Mouse (Mus musculus): ENCODE measurements around the gene Cdadc1.

Gene Cdadc1

DNA sequence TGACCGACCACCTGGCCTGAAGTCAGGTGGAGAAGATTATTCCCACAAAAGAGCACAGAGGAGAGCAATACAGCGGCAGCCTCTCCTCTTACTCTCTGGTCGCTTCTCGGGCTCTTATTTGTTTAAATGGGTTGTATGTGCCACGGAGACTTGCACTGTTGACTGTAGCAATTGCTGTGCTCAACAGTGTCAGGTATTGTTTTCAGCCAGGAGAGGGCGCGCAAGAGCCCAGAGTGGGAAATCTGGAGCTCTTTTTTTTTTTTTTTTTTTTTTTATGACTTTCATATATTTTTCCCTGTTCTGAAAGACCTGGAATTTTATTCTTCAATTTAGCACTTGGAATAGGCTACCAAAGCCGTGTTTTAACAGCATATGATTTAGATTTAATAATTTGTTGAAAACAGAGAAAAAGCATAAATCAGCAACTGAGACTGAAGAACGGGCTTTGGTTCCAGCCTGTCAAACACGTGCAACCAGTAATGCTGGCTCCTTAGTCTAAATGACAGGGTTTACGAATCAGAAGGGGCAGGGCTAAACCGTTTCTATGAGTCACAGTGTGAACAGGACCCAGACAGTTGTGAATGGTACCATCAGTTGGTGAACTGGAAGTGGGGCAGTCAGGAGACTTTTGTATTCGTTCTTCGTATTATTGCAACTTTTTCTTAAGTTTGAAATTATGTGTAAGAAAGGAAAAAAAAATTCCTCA lies 15.3 kb upstream of the Cdadc1 start:
- DNase-seq (ENCODE audit: low spot score), result peak; percentile 63

DNA sequence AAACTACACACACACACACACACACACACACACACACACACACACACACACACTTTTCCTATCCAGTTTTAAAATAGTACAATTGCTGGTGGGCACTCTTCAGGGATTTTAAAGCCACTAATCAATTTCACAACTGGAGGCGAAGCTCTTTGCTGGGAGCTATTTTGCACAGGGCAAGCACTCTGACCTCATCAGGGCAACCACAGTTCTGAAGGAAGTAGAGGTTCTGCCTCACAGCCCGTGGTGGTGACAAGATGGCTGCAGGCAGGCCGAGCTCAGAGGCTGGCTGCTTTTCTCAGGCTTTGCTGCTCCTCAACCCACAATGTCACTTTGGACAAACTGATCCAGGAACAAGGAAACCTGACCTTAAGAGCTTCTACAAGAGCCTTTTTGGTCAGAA lies 9.3 kb upstream of the Cdadc1 start:
- DNase-seq (ENCODE audit: low spot score), result no peak

DNA sequence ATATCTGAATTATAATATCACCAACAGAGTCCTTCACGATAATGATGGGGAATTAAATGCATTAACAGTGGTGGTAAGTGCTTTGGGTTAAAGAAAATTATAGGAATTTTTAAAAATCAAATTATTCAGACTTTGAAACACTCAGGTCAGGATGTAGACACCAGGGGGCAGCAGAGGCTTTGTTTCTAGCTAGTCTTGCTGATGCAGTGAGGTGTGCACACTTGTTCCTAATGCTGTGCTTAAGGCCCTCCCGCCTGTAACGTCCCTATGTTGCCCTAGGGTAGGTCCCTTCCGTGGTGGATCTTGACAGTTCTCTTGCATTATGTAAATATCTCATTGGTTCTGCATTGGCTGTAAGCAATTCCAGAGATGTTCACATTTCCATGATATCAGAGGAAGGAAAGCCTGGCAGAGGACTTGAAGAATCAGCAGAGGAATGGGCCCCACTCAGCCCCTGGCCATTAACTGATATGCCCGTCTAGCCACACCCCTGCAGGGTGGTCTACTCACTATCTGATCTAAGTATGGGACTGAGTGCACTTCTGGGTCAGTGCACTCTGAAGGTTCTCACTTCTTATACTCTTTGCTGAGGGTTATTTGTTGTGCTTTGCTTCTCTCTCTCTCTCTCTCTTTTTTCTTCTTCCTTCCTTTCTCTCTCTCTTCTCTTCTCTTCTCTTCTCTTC lies 8.1 kb upstream of the Cdadc1 start:
- DNase-seq (ENCODE audit: low spot score), result peak; percentile 56

DNA sequence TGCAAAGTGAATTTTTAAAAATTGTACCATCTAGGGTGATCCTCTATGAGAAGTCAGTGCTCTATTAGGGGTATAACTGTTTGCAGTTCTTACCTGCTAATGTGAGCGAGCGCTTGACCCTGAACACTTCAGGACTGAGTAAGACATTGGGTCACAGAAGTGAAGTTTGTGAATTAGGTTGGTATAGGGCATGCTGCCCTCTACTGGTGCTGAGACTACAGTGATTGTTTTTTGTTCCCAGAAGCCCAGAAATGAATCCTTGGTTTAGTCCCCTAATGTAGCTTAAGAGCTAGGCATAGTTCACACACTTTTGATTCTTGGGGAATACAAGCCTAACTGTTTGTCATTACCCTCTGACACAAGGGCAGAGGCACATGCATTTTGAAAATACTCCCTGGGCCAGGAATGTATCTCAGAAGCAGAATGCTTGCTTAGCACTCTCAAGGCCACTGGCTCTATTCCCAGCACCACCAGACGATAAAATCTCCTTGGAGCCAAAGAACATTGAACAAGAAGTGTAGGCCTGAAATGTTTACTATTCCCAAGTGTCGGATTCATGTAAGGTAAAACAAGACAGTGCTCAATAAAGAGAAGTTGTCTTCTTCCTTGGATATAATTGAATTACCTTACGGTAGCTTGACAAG lies 6.4 kb upstream of the Cdadc1 start:
- no peak for DNase-seq (ENCODE audit: low spot score)

DNA sequence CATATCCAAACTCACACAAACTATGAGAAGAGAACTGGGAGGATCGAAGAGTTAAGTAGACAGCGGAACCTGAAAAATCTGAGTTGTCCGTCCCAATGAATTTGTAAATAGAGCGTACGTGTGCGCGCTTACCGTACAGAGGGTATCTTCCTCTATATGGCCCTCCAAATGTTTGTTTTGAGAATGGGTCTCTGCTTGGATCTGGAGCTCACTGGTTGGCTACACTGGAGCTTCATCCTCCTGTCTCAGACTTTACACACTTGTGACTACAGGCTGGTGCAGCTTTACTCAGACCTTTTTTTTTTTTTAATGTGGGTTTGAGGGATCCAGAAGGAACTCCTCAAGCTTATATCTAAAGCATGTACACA lies 485 bp upstream of the Cdadc1 start:
- no peak for DNase-seq (ENCODE audit: low spot score)

DNA sequence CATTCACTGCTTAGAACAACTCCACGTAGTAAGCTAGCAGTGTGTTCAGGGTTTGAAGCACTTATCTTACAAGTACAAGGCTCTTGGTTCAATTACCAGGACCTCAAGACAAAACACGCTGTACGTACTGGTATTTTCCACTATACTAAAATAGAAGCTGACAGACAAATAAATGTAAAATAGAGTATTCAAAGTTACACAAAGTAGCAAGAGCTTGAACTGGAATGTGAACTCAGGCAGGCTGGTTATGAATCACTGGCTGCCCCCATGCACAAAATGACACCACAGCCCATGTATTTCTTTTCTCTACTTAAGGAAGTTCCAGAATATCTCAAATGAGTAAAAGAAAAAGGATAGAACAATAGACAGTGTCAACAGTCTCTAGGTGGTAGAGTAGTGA lies 2.8 kb downstream of the Cdadc1 start:
- no peak for DNase-seq (ENCODE audit: low spot score)

GRCm38 (mm10) chr14:59592593-59592992 lies 5.2 kb downstream of the Cdadc1 start:
- DNase-seq (ENCODE audit: low spot score), result no peak

- DNase-seq (ENCODE audit: low spot score), result no peak
Measured at GRCm38 (mm10) chr14:59591901-59592300, 5.9 kb downstream of the Cdadc1 start.

DNA sequence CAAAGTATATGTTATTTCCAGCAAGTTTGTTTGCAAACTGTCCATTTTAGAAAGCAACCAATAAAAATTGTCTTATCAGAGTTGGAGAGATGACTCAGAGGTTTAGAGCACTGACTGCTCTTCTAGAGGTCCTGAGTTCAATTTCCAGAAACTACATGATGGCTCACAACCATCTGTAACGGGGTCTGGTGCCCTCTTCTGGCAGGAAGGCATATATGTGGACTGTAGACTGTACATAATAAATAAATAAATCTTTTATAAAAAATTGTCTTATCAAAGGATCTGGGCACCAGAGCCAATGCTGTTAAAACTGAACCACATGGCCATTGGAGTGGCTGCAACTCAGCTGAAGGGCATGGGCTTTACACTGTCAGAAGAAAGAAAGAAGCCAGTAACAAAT lies 7.1 kb downstream of the Cdadc1 start:
- no peak for DNase-seq (ENCODE audit: low spot score)

DNA sequence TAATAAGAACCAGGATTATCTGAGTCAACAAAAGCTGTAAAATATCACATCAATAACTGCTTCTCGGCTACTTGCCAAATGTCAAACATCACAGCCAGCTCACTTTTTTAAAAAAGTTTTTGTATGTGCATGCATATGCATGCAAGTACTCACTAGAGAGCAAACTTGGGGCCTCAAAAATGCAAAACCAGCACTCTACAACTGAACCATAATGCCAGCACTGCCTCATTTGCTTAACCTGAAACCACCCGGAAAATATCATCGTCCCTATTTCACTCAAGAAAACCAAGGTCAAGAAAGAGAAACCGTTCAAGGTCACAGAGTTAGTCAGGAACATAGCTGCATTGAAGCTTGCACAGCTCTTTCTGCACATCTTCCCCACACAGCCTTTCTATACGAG lies 21.4 kb downstream of the Cdadc1 start:
- DNase-seq (ENCODE audit: low spot score), result no peak

DNA sequence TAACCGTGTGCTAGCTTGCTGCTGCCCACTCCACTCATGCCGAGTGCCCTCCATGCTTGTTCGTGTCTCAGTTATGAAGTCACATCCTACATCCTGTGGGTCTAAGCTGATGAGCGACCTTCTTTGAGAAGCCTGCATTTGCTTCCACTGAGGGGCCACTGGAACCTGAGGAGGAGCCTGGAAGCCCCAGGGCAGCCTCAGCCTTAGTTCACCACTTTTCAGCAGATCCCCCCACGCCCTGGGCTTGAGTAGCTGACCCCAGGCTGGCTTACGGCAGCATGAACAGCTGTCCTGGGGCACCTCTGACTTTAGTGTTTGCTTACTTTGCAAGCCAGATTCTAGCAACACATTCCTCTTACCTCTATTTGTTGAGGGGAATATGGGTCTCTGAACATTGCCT lies 31.0 kb downstream of the Cdadc1 start:
- no peak for DNase-seq (ENCODE audit: low spot score)

GRCm38 (mm10) chr14:59557886-59558285 lies 39.9 kb downstream of the Cdadc1 start:
- no peak for DNase-seq (ENCODE audit: low spot score)

- DNase-seq (ENCODE audit: low spot score), result no peak
Measured at GRCm38 (mm10) chr14:59557071-59557470, 40.7 kb downstream of the Cdadc1 start.

DNA sequence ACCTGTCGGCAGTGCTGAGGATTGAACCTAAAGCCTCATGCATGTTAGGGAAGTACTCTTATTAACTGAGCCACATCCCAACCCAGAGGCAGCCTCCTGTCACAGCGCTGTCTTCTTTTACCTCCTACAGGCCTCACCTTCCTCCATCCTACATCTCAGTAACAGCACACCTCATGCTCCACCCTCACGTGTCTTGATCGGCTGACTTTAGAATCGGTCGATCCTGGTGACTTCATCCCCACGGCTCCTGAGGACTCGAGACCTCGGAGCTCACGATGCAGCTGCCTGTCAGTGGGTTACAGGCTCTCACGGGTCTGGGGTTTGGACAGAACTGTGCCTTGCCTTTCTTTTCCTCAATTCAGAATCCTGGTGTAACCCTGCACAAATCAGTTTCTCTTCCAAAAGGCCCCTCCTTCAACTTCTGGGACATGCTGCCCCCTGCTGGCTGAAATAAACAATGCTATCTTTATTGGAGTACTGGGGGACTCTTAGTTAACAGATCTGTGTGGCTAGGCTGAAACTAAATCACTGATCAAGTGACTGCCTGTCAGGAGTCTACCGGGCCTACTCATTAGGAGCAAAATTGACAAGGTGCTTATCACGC lies 41.7 kb downstream of the Cdadc1 start:
- peak; percentile 42 for DNase-seq (ENCODE audit: low spot score)

DNA sequence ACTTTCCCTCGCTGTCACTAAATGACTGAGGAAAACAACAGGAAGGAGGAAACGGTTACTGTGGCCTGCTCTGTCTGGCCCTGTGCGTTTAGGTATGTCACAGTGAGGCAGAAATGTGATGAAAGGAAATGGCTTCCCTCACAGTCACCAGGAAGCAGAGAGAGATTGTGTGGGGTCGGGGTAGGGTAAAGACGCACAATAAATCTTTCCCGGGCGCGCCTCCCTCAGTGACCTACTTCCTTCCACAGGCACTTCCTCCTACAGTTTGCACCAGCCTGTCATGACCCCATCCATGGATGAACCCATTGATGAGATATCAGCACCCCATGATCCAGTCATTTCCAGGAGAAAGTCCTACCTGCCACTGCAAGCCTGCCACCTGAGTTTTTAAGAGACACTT lies 42.7 kb downstream of the Cdadc1 start:
- no peak for DNase-seq (ENCODE audit: low spot score)

DNA sequence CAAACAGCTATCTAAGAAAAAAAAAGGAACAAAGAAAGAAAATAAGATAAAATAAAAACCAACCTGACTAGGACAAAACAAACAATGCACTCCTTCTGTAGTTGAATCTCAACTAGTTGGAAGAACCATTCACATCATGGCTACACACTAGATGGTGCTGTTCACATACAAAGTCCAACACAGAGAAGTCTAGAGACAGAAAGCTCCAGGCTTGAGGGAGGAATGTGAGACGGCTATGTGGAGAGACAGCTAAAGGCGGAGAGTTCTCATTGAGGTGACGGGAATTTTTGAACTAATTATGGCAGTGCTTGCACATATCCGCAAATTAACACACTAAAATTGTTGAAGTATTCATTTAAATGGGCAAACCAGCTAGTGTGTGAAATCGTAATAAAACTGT lies 43.7 kb downstream of the Cdadc1 start:
- no peak for DNase-seq (ENCODE audit: low spot score)

DNA sequence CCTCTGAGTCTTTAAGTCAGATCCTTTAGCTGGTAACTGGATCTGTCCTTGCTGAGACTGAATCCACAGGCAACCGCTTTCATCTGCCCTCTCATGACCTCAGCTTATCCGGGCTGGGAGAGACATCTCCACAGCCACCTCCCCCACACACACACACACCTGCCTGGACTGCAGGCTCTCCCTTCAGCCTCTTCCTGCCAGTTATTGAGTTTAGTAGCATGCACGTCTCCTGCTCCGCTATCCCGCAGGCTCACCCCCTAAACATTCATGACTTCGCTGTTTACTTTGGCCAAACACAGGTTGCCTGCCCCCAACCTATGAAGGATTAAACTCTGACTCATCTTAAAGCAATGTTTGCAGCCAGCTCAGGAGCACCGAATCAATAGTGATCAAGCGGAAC lies 45.8 kb downstream of the Cdadc1 start:
- DNase-seq (ENCODE audit: low spot score), result no peak

DNA sequence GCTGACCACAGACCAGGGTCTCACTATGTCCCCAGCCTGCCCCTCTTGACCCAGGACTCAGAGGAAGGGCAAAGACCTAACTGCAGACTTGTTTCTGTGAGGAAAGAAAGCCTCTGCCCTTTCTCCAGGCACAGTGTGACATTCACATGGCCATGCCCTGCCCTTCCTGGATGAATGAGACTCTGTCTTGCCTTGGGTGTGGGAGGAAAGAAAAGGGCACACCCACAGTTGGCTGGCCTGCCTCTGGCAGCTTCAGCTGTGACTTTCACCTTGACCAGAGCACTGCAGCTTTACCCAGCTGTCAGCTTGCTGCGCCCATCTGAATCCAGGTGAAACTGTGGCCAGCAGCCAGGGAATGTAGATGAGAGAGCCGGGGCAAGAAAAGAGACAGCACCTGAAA lies 46.9 kb downstream of the Cdadc1 start:
- DNase-seq (ENCODE audit: low spot score), result peak; percentile 38

DNA sequence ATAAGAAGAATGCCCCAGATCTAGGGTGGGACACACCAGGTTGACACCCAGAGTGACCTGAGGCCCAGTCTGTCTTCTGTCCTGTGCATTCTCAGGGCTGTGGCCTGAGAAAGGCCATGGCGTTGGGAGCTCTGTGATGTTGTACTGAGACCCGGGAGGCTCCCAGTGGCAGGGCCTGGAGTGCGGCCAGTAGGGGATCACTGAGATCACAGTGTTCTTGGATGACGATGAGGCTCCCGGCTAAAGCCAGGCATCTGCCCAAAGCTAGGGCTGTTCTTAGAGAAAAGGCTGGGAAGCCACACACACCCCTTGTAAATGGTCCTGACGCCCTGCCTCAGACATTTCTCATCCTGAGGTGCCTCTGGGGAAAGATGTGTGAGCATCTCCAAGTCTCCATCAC lies 48.7 kb downstream of the Cdadc1 start:
- peak; percentile 37 for DNase-seq (ENCODE audit: low spot score)

- no peak for DNase-seq (ENCODE audit: low spot score)
Measured at GRCm38 (mm10) chr14:59548532-59548931, 49.2 kb downstream of the Cdadc1 start.

DNA sequence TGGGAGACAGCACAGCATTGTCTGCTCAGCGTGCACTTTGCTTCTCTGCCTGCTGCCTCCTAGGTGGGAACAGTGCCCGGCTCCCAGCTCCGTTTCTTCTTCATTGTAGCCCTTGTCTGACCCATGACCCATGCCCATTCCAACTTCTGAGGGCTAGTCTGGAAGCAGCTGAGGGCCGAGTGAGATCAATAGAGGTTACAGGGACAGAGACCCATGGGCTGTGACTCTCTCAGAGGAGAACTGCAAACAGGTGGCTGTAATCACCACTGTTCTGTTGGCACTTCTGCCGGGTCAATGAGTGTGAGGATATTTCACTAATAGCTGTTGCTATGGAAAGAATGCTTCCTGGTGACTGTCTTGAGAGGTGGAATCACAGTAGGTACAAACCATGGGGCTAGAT lies 50.2 kb downstream of the Cdadc1 start:
- DNase-seq (ENCODE audit: low spot score), result no peak

DNA sequence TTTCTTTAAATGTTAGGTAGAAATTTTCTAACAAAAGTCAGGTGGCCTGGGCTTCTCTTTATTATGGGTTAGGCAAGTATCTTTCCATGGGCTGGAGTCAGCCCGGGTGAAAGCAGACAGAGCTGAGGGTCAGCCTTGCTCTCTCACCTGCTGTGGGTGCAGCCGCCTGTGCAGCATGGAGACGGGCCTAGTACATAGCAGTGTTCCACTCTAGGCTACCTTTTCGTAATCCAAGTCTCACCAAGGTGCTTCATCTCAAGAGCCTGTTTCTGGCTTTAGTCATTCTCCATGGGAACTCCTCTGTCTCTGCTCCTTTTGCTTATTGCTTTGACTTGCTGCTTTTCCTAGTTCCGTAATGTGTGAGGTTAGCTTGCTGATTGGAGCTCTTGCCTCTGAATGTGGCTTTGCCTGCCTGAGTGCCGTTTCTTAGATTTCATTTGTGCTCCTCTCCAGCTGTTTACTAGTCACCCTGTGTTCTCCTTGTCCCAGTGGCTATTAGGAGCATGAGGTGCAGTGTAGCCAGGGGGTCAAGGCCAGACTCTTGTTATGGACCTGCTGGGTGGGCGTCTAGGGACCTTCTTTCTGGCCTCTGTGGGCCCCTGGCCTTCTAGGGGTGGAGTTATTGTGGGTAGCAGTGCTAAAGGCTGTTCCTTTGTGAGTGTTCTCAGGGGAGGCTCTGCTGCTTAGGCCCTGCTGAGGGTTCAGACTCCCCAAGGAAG lies 51.4 kb downstream of the Cdadc1 start:
- no peak for DNase-seq (ENCODE audit: low spot score)

Measured in ovary, postnatal 36 days (tissue).